Mouse (Mus musculus): Measurements from ENCODE around the gene Best1.

GRCm38 (mm10) chr19:9985900-9986421, 15.5 kb downstream of the Best1 start:
- TF ChIP-seq EP300 (IDR thresholded peaks at IDR 0.05; ENCODE audit: low read depth) = no peak
- TF ChIP-seq CTCF (IDR thresholded peaks at IDR 0.05; ENCODE audit: low read depth) = no peak

Data from liver, embryonic 14.5 days (tissue).